Mouse (Mus musculus): ENCODE results near the gene Tmem131.
A peak's percentile ranks its signal among the peaks of the same experiment; 100 is the strongest.
"Not testable (repeated sequence)": the region's sequence is repeated elsewhere in the genome, so short reads cannot be mapped to it uniquely, and the experiment has no call there.

Gene Tmem131

DNA sequence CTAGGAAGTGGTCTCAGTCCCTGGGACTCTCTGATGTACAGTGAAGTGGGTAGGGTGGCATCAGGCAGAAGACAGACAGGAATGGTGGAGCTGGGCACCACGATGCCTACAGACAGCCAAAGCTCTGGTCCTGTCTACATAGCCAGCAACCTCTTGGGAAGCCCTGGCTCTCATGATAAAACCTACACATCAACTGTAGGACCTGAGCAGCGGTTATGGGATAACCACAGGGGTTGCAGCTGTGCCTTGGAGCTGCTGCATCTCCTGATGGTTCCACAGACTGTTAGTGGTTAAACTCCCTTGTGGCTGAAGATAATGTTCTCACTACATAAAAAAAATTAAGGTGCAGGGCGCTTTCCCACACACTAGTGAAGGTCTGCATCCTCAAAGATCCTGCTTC, 107.9 kb downstream of the Tmem131 start:
- no peak for DNase-seq (ENCODE audit: low spot score in 2 of 2)

DNA sequence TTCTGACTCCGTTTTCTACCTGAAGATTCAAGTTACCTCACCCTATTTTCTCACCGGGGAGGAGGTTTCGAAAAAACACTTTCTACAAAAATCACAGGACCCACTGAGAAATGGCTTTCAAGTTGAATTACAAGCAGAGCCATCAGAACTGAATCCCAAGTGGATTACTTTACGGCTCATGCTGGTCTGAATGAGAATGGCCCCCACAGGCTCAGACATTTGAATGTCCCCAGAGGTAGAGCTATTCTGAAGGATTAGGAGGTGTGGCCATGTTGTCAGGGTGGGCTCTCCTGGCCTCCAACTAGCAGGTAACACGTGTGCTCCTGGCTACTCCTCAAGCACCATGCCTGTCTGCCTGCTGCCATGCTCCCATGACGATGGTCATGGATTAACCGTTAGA, 109.4 kb downstream of the Tmem131 start:
- no peak for DNase-seq (ENCODE audit: low spot score in 2 of 2)

DNA sequence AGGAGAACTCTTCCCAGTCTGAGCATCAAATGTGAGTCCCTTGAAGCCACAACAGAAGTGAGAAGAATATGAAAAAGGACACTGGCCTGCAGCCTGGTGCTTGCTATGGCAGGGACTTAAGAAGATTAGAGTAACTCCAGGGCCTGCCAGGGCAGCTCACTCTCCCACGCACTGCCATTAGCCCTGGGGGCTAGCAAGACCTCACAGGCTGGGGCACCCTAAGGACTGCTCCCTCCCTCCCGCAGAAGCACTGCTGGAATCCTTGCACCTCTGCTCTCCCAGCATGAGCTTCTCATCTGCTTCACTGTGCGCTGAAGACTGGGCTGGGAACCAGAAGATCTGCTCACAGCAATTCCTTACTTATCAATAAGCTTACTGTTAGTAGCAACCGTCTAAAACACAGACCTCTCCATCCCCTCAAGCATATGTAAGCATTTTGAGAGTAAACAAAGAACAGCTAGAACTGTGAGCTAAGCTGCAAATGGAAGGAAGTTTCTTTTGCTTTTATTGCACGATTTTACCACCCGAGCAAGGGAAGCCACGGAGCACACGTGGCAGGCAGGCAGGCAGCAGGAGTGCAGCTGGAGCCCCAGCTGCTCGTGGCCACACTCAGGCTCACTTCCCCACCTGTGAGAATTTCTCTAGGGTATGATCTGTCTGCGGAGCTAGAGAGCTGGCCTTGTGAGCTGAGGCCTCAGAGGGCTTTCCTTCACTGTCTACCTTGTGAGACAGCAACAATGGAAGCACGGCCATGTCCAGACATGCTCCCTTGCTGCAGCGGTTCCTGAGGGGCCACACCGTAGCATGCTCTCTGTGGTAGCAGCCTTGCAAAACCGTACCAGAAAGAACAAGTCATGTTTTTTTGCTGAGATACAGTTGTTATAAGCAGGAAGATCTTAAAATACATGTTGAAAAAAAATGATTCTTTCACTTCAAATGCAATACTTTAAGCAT, 112.3 kb downstream of the Tmem131 start:
- DNase-seq (ENCODE audit: low spot score in 2 of 2), result no peak

DNA sequence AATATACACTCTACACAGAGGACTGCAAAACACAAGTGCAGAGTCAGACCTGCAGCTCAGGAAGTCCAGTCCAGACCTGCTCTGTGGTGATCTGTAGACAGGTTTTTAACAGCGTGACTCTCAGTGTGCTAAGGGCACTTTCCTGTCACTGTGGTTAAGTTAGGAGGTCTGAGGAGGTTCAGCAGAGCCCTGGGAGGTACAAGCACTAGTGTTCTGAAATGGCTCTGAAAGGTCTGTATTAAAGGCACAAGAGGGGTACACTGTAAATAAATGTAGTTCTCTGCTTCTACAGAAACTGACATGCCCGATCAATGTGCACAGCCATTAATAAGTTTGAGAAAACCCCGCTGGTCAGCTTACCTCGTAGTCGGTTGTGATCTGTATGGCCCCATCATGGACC, 119.1 kb downstream of the Tmem131 start:
- DNase-seq (ENCODE audit: low spot score in 2 of 2), result peak in 1 of 2 experiments; percentile 13

DNA sequence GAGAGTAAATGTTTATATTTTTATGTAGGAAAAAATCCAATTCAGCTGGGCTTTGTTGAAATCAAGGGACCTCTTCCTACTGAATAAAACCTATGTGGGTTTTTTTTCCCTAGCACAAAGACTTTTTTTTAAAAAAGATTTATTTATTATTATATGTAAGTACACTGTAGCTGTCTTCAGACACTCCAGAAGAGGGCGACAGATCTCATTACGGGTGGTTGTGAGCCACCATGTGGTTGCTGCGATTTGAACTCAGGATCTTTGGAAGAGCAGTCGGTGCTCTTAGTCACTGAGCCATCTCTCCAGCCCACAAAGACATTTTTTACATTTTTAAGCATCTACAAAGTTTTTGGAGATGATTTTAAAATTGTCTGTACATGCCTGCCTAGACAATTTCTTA, 121.5 kb downstream of the Tmem131 start:
- not testable (repeated sequence) for DNase-seq (ENCODE audit: low spot score in 2 of 2)

DNA sequence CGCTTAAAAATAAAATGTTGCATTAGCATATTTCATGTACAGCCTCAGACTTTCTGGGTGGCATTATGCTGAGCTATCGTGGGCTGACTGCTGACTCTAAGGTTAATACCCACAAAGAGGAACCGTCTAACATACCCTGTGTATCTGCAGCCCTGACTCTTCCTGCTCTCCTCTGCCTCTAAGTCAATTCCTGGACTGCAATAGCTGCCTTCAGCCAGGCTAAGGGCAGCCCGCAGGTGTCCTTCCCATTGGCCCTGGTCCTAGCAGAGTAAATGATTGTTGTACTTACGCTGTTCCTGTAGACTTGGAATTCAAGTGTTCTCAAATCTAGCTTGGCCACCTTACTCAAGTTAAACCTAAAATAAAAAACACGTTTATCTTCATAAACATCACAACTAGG, 128.3 kb downstream of the Tmem131 start:
- DNase-seq (ENCODE audit: low spot score in 2 of 2), result no peak

DNA sequence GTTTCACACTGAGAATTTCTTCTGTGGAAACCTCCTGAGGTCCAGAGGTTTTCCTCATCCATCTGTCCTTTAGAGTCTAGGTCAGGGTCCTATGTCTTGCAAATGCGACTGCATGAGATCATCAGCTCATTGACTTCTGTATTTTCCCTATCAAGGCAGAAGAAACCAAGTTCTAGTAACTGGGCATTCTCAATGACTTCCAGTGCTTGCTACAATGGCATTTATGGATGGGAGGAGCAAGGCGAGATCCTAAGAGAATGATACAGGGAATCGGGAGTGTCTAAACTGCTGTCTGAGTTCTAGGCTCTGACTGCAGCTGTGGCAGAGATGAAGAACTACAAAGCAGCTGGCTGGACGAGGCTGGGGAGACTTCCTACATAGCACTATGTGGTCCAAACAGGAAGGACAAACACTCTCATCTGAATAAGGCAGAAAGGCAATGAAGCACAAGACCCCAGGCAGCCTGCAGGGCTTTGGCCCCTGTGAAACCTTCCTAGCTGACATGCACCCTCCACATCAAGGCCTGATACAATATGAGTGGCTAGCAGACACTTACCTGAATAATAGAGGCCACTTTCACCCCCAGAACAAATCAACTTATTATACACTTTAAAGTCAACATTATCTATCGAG, 129.1 kb downstream of the Tmem131 start:
- DNase-seq (ENCODE audit: low spot score in 2 of 2), result no peak

DNA sequence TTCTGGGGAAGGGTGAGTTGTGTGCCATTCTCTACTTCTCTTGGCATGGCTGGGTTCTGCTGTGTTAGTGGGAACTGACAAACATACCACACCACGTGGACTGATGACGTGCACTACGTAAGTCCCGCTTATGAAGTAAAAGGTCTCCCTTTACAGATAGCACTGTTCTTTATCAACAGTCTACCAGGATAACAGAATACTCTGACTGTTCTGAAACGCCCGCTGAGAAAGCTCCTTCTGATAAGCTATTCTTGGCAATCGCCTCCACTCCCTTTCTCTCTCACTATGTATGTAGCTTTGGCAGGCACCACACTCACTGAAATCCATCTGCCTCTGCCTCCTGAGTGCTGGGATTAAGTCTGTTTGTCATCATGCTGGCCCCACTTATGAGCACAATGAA, 130.1 kb downstream of the Tmem131 start:
- DNase-seq (ENCODE audit: low spot score in 2 of 2), result no peak

DNA sequence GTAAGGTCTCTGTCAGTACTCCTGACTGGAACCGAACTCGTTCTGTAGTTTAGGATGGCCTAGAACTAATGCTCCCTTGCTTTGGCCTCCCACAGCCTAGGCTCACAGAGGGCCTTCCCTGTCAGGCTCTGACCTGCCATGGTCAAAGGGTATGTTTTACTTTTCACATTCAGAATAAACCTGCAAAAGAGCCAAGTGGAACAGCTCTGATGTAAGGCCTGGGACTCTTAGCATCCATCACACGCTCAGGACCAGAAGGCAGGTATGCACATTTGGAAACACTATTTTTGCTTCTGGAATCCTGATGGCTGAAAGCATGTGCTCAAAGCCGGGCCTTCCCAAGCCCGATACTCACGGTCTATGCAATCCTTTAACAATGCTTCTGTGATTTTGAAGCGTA, 131.7 kb downstream of the Tmem131 start:
- no peak for DNase-seq (ENCODE audit: low spot score in 2 of 2)

DNA sequence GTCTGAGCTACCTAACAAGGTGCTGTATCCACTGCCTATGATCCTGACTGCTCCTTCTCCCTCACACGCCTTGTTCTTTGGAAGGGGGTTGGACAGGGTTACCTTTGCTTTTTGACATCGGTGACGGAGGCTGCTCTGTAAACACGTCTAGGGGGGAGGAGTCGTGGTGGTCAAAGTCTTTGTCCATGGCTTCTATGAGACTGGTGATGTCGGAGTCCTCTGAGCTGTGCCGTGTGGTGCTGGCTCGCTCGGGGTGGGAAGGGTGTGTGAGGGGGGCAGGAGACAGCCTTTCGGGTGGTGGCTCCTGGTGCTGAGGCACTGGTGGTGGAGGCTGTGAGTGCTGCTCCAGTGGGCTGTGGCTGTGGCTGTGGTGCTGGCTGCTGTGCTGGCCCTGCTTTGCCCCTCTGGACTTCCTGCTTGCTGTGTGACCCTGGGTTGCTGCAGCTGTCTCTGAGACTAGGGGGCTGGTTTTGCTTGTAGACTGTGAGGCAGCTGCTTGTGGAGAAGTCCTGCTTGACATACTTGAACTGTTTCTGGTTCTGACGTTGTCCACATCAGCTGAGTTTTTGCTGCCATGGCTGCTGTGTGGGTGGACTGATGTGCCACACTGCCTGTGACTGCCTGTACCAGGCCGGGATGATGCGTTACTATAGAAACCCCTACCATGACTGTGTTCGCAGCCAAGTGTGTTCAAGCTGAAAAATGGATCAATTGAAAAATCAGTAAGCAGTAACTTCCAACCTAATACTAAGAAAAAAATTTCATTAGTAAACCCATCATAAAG, 135.5 kb downstream of the Tmem131 start:
- no peak for DNase-seq (ENCODE audit: low spot score in 2 of 2)

DNA sequence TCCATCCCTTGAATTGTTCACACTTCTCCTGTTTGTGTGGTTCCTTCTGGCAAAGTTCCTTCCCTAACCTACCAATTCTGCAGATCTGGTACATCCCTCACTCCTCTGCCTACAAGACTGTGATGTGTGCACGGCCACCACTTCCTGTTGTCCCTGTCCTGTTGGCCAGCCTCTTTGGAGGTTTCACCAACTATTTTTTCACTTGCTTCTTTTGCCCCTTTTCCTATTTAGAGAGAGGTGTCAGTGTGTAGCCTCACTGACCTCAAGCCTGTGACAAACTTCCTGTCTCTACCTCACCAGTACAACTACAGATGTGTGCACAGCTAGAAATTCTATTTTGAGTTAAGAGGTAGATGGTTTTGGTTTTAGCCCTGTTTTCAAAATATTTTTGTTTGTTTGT, 136.4 kb downstream of the Tmem131 start:
- no peak for DNase-seq (ENCODE audit: low spot score in 2 of 2)

DNA sequence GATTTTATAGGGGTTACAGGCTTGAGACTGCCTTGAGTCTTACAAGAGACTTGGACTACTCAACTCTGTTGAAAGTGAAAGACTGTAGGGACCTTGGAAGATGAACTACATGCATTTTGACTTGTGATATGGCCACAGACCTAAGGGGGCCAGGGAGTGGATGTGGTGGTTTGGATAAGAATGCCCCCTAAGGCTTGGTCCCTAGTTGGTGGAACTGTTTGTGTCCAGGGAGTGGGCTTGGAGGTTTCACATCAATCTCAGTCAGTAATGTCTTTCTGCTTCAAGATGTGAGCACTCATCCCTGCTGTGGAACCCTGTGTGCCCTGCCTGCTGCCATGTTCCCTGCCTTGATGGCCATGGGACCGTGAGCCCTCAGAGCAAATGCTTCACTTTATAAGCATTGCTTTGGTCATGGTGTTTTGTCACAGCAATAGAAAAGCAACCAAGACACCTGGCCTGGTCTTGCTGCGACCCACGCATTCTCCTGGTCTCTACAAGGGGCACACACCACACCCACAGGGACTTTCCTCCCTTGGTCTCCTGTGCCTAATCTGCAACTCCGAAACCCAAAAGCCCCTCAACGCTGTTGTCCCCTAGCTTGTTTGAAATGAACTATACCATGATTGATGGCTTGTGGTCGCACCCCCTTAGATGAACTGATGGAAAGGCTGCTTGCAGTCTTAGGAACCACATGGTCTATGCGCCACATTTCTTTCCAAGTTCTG, 137.1 kb downstream of the Tmem131 start:
- no peak for DNase-seq (ENCODE audit: low spot score in 2 of 2)

DNA sequence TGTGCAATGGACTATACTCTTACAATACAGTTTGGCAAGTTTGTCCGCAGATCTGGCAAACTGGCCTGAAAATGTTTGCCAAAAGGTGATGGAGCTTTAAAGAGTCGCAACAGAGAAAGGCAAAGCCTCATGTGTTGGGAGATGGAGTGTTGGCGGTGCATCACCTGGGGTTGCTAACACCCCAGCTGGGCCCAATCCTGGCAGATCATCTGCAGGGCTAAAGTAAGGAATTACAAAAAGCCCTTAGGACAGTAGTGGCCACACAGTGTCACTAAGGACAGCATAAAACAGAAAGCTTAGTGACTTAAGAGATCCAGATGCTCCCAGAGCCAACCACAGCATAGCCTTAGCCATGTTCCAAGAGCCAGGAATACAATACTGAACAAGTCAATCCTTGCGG, 138.6 kb downstream of the Tmem131 start:
- DNase-seq (ENCODE audit: low spot score in 2 of 2), result no peak

DNA sequence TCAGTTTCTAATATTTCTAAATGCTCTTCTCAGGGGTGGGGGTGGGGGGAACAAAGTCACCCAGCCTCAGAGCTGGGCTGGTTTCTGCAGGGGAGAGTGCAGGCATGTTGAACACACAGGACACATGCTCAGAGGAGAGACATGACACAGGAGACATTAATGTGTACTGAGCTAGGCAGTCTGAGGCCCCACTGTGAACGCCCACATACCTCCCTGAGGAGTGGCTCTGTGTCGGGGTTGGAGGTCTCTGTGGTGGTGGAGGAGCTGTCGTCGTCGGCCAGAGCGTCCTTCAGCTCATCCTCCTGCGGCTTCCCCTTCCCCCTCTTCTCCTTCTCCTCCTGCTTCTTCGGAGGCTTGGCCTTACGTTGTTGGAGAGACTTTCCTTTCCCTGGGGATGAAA, 139.2 kb downstream of the Tmem131 start:
- DNase-seq (ENCODE audit: low spot score in 2 of 2), result no peak

DNA sequence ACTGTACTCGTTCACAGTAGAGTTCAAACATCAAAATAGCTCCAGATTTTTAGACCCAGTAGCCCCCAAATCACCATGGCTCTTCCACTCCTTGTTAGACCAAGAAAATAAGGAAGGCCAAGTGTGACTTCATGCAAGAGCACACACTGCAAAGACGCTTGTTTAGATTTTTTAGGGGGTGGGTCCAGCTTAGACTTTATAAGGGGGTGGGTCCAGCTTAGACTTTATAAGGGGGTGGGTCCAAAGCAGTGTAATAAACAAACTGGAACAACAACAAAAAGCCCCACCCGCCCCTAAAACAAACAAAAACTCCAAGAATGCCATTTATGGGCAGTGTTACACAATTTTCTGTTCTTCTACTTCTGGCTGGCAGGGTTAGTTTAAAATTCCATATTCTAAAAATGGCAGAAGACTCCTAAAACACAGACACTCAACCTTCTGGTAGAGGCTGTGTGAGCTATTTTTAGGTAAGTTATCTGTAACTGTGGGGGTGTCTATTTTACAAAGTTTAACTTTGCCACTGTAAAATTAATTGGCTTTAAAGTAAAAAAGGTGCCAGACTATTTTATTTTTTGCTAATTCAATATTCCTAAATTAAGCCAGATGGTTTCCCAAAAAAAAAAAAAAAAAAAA, 143.0 kb downstream of the Tmem131 start:
- DNase-seq (ENCODE audit: low spot score in 2 of 2), result no peak

DNA sequence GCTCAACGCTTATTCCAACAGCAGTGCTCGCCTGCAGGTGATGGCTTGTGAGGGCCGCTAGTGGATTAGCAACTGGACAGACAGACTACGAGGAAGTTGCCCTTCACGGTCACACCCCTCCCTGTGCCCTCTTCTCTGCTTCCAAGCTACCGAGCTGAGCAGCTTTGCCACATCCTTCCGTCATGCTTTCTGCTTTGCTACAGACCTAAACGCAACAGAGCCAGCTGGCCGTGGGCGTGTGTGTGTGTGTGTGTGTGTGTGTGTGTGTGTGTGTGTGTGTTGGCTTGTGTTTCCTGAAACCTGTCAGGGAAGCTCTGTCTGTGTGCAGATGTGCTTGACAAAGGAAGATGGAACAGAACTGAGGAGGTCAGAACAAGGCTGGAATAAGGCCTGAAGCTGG, 146.0 kb downstream of the Tmem131 start:
- DNase-seq (ENCODE audit: low spot score in 2 of 2), result no peak

DNA sequence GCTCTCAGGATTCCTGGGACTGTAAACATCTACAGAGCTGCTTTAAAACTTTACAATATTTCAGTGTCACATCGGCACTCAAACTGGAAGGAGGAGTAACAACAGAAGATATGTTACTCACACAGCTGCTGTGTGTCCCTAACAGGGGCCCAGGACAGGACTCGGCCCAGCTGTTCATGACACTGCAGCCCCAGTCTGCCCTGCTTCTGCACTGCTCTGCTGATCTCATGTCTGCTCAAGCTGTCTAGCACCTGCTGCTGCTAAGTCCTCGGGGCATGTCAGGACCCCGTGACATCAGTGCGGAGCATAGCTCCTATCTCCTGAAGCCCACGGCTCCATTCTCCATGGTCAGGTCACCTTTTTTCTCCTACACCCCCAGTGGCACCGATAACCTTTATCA, 146.8 kb downstream of the Tmem131 start:
- DNase-seq (ENCODE audit: low spot score in 2 of 2), result no peak

DNA sequence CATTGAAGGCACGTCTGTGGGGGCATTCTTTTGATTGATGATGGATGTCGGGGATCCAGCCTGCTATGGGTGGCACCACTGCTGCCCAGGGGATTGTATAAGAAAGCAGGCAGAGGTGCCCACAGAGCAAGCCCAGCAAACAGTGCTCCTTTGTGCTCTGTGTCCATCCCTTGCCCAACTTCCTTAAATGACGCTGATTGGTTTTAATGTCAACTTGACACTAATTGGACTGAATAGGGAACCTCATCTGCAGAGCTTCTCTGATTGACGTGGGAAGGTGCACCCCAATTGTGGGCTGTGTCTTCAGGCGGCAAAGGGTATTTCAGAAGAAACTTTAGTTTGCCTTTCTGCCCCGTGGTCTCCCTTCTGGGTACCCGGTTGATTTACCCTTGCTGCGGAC, 154.1 kb downstream of the Tmem131 start:
- no peak for DNase-seq (ENCODE audit: low spot score in 2 of 2)

DNA sequence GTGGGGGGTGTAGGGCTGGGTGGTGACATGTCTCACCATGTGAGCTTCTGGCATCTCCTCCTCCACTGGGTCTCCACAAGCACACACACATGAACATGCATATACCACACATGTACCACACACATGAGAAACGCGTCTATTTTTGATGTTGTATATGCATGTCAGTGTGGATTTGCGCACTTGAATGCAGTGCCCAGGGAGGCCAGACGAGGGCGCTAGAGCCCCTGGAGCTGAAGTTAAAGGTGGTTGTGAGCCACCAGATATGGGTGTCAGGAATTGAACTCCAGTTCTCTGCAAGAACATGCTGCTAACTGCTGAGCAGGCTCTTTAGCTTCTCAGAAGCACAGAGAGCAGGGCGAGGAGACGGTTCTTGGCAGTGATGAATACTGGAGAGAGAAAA, 157.1 kb downstream of the Tmem131 start:
- no peak for DNase-seq (ENCODE audit: low spot score in 2 of 2)

DNA sequence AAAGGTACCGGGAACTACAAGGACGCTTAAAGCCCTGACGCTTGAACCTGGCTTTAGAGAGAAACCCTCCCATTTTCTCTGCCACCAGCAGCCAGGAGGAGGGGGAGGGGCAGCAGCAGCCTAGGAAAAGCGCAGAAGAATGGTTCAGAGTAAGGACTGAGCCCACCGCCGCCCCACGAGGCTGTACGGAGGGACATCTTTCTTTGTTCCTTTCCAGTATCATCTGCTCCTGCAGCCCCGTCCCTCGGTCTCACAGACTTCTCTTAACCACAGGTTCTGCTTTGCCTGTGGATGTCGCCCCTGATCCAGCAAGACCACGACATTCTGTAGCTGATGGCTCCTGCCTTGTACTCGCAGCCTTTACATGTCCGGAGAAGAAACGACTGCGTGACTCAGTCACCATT, 158.2 kb downstream of the Tmem131 start:
- no peak for DNase-seq (ENCODE audit: low spot score in 2 of 2)
